Mouse (Mus musculus) neural tube, embryonic 11.5 days (tissue): Measurements from ENCODE around the gene Slc37a4. TPM values are rescaled to one million over a fixed set of nuclear protein-coding genes. Genes with fewer than 3 reads are reported as not detected.
"Not testable (repeated sequence)": the region's sequence is repeated elsewhere in the genome, so short reads cannot be mapped to it uniquely, and the experiment has no call there.

ENCODE experiments used
- ATAC-seq: fragments of 200-750 bp; cut with Nextera tagmentation; 2 replicates; pipeline ENCODE4 v1.8.0; 2017; ENCODE audit warnings: moderate number of reproducible peaks, mild to moderate bottlenecking, moderate TSS enrichment, moderate library complexity; ENCODE audit not compliant: insufficient read depth, low FRiP score, low TSS enrichment
- DNase-seq: peaks from one replicate; pipeline ENCODE4 v3.0.0-alpha.2; 2015; ENCODE audit warnings: low spot score
- H3K27ac ChIP-seq: fragments of 300-500 bp; sonication (generic); 2 replicates; pipeline ENCODE4 v1.5.1; 2014; ENCODE audit warnings: low read depth, mild to moderate bottlenecking, low read length
- H3K27me3 ChIP-seq: fragments of 300-500 bp; sonication (generic); 2 replicates; pipeline ENCODE4 v1.6.1; 2014; ENCODE audit warnings: mild to moderate bottlenecking, low read length, mixed read lengths; ENCODE audit not compliant: control insufficient read depth, insufficient read depth
- H3K36me3 ChIP-seq: fragments of 300-500 bp; sonication (generic); 2 replicates; pipeline ENCODE4 v1.6.1; 2014; ENCODE audit warnings: mild to moderate bottlenecking, low read length, moderate library complexity, mixed read lengths; ENCODE audit not compliant: control insufficient read depth, insufficient read depth
- H3K4me1 ChIP-seq: fragments of 300-500 bp; sonication (generic); 2 replicates; pipeline ENCODE4 v1.6.1; 2014; ENCODE audit warnings: low read length, mixed read lengths; ENCODE audit not compliant: control insufficient read depth, insufficient read depth
- H3K4me2 ChIP-seq: fragments of 300-500 bp; sonication (generic); 2 replicates; pipeline ENCODE4 v1.6.1; 2014; ENCODE audit warnings: low read depth, mild to moderate bottlenecking, moderate library complexity
- H3K4me3 ChIP-seq: fragments of 300-500 bp; sonication (generic); 2 replicates; pipeline ENCODE4 v1.5.1; 2014; ENCODE audit warnings: low read depth, low read length
- H3K9ac ChIP-seq: fragments of 300-500 bp; sonication (generic); 2 replicates; pipeline ENCODE4 v1.6.1; 2014; ENCODE audit warnings: mild to moderate bottlenecking, low read length
- H3K9me3 ChIP-seq: fragments of 300-500 bp; sonication (generic); 2 replicates; pipeline ENCODE4 v1.6.1; 2016; ENCODE audit warnings: low read length; ENCODE audit not compliant: control insufficient read depth
- WGBS: fragments of 180-500 bp; shearing (Covaris S2); extraction: QIAGEN DNeasy Blood & Tissue Kit; methylation state at CpG from one replicate; pipeline ENCODE4 v1.1.7; 2014; 5-methylcytosine and 5-hydroxymethylcytosine counted together
- polyA plus RNA-seq: library from polyadenylated mRNA; unstranded; fragments of >200 nt; fragmentation: Nextera tagmentation; extraction: Ambion mirVana; gene quantifications from 2 replicates; pipeline ENCODE4 v1.2.1, GENCODE M21; 2014

Gene Slc37a4
- polyA plus RNA-seq, 1 experiment from 2014 or later, result 31.8 TPM

DNA sequence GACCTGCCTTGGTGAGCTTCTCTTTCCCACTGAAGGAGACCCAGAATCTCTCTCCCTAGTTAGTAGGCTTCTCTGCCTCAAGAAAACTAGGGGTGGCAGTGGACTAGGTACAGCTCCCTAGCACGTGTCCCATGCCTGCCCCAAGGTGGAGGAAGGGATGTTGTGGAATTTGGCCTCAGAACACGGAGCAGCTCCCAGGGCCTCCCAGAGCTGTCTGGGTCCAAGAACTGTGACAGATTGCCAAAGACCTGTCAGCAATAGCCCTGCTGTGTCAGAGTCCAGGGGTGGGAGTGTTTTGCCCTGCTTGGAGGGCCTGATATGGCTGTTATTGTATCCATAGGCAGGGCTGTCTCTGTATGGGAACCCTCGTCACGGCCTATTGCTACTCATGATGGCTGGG, 4.4 kb downstream of the Slc37a4 start:
- Histone ChIP-seq H3K36me3 (peaks cover 19% of the 10 kb centered on the region), H3K9ac (no peak overlapping the region), H3K27ac (no peak overlapping the region), H3K4me1 (peaks cover 7% of the 10 kb centered on the region; the same call in 1 of the 2 replicates), H3K27me3 (no peaks in the 10 kb centered on the region), H3K4me3 (no peak overlapping the region), H3K9me3 (no peaks in the 10 kb centered on the region), H3K4me2 (no peak overlapping the region)
- DNase-seq (no peak), ATAC-seq (no peak)
- 82% methylated on average over 4 of the region's 4 CpGs for WGBS

DNA sequence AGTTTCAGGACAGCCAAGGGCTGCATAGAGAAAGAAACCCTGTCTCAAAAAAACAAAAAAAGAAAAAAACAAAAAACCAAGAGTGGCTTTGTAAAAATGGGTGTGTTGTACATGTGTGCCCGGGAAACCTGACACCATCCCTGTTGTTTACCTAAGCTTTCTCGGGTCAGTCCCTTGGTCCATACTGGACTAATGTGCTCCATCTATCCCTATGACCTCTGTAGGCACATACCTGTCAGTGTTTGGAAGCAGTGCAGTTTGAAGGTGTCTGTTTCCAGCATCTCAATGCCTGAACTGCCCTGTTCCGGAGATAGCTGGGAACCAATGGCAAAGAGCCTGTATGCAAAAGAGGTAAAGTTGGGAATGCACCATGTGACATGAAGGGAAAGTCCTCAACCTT, 8.4 kb downstream of the Slc37a4 start:
- ATAC-seq (no peak), DNase-seq (no peak)
- 84% methylated on average over 3 of the region's 3 CpGs for WGBS
- no peaks in the 10 kb centered on the region for H3K9me3 ChIP-seq
- no peak overlapping the region for H3K4me2 ChIP-seq
- no peaks in the 10 kb centered on the region for H3K27me3 ChIP-seq
- no peak overlapping the region for H3K9ac ChIP-seq
- H3K4me1 ChIP-seq, result no peaks in the 10 kb centered on the region
- H3K36me3 ChIP-seq, result peaks cover 23% of the 10 kb centered on the region
- no peak overlapping the region for H3K4me3 ChIP-seq
- H3K27ac ChIP-seq, result no peak overlapping the region

DNA sequence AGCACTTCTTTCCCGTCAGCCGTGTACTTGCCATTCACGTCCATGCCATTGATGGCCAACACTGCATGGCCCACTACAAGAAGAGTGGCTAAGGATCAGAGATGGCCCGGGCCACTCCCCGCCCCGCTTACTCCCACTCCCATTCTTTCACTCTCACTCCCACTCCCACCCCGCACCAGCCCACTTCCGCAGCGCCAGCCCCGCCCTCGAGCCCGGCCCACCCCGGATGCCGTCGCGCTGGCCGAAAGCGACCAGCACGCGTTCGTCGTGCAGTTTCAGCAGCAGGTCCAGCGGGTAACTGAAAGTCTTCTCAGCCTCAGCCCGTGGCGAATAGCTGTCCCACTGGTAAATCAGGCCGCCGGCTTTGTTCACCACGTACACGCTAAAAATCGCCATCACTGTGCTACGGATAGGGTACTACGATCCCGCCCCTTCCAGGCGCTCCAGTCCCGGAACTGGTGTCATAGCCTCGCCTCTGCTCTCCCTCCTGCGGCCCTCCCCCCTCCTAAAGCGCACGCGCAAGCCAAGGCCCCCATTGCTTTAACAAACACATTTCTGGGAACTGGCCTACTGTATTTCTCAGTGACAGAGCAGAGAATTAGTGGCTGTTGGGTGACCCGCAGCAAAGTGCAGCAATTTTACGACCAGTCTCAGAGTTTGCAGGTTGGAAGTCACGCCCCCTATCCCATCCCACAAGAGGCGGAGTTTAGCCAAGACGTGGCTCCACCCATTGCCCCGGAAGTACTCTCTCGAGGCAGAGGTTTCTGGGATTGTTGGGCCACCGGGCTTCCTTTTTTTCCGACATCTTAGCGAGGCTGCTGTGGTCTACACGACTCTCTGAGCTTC, 10.5 kb downstream of the Slc37a4 start, which contains the start of the genes Rps25 and Trappc4:
TSS of gene Rps25 (plus strand) at position 234 of the 846 bp plus-strand sequence.
TSS of gene Trappc4 (minus strand) at position 695 of the 846 bp plus-strand sequence.
- peak within 1 kb of the TSS; percentile 91 for H3K4me3 ChIP-seq
- ATAC-seq (peak; percentile 93), DNase-seq (peak; percentile 96)
- H3K4me1 ChIP-seq, result no peaks in the 10 kb centered on the region
- H3K4me2 ChIP-seq, result peak within 1 kb of the TSS; percentile 58
- H3K27ac ChIP-seq, result peak within 1 kb of the TSS; percentile 84
- peaks cover 16% of the 10 kb centered on the region for H3K36me3 ChIP-seq
- no peaks in the 10 kb centered on the region for H3K27me3 ChIP-seq
- H3K9ac ChIP-seq, result peak within 1 kb of the TSS; percentile 88
- WGBS, result under 1% methylated on average over 51 of the region's 51 CpGs
- no peaks in the 10 kb centered on the region for H3K9me3 ChIP-seq

GRCm38 (mm10) chr9:44407752-44408097, 11.1 kb downstream of the Slc37a4 start:
- Histone ChIP-seq H3K9ac (peak overlapping the region; percentile 88), H3K27me3 (no peaks in the 10 kb centered on the region), H3K4me3 (peak overlapping the region; percentile 91), H3K27ac (peak overlapping the region; percentile 84; the same call in 1 of the 2 replicates), H3K4me1 (no peaks in the 10 kb centered on the region), H3K9me3 (no peaks in the 10 kb centered on the region), H3K4me2 (peak overlapping the region; percentile 38), H3K36me3 (peaks cover 16% of the 10 kb centered on the region)
- WGBS, result under 1% methylated on average over 24 of the region's 24 CpGs
- DNase-seq (no peak), ATAC-seq (no peak)

DNA sequence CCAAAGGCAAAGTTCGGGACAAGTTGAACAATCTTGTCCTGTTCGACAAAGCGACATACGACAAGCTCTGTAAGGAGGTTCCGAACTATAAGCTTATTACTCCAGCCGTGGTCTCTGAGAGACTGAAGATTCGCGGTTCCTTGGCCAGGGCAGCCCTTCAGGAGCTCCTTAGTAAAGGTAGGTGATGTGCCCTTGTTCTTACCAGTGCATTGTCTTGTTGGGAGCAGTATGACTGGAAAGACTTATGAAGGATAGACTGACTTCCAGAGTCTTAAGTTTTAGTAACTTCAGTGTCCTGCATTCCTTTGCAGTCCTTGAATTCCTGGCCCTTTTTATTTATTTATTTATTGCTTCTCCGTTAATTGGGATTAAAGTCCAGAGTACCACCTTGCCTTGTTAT, 12.0 kb downstream of the Slc37a4 start:
- not testable (repeated sequence) for H3K4me1 ChIP-seq, H3K9me3 ChIP-seq, DNase-seq, H3K27me3 ChIP-seq, H3K27ac ChIP-seq, ATAC-seq
- Histone ChIP-seq H3K4me2 (peak overlapping the region; percentile 38), H3K9ac (0 out of 2 replicates have a peak overlapping the region, but pooled peaks have one; percentile 88), H3K4me3 (peak overlapping the region; percentile 91), H3K36me3 (peaks cover 13% of the 10 kb centered on the region)
- 83% methylated on average over 9 of the region's 9 CpGs for WGBS

DNA sequence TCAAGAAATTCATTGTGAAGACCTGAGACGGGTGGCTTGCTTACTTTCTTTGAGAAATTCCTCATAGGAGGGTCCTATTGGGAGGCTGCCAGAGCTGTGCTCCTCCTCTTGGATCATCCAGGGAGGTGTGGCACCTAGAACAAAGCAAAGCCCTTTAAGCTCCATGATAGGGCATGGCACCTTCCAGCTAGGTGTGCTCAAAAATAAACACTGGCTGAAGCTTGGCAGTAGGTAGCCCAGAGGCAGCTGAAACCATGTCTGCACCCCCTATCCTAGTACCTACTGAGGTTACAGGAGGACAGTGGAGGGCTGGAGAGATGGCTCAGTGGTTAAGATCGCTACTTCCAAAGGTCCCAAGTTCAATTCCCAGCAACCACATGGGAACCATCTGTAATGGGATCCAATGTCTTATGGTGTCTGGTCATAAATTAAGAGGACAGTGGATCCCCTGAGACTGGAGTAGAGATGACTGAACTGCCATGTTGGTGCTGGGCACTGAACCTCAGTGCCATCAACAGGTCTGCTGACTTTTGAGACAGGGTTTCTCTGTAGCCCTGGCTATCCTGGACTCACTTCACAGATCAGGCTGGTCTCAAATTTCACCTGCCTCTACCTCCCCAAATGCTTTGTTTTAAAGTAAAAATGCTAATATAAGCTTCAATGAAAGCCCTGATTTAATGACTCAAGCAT, 14.1 kb downstream of the Slc37a4 start:
- ATAC-seq (no peak), DNase-seq (no peak)
- no peaks in the 10 kb centered on the region for H3K27me3 ChIP-seq
- no peak overlapping the region for H3K9ac ChIP-seq
- no peaks in the 10 kb centered on the region for H3K4me1 ChIP-seq
- H3K9me3 ChIP-seq, result no peaks in the 10 kb centered on the region
- H3K36me3 ChIP-seq, result peaks cover 9% of the 10 kb centered on the region
- no peak overlapping the region for H3K4me3 ChIP-seq
- H3K4me2 ChIP-seq, result no peak overlapping the region
- H3K27ac ChIP-seq, result no peak overlapping the region
- 79% methylated on average over 2 of the region's 2 CpGs for WGBS

- no peak overlapping the region for H3K27ac ChIP-seq
- no peaks in the 10 kb centered on the region for H3K9me3 ChIP-seq
- H3K27me3 ChIP-seq, result no peaks in the 10 kb centered on the region
- ATAC-seq, result no peak
- 88% methylated on average over 1 of the region's 1 CpGs for WGBS
- H3K4me2 ChIP-seq, result no peak overlapping the region
- DNase-seq, result no peak
- no peaks in the 10 kb centered on the region for H3K4me1 ChIP-seq
- H3K9ac ChIP-seq, result no peak overlapping the region
- H3K36me3 ChIP-seq, result peaks cover 9% of the 10 kb centered on the region
- no peak overlapping the region for H3K4me3 ChIP-seq
These were observed 15.0 kb downstream of the Slc37a4 start for GRCm38 (mm10) chr9:44411601-44412130.

DNA sequence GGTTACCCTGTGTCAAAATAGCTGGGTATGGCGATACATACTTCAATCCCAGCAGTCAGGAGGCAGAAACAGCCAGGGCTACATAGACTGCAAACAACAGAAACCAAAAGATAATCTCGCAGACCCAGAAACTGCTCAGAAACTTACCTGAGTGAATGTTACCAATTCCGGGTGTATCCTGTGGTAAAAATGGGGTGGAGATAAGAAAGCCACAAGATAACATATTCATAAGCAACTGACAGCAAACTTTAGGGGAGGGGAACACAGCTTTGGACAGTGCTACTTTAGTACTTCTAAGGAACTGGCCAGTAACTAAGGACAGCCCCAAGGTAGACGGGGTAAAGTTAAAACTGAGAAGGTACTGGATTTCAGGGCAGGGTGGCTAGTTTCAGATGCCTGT, 15.7 kb downstream of the Slc37a4 start:
- WGBS, result 88% methylated on average over 4 of the region's 4 CpGs
- Histone ChIP-seq H3K27me3 (no peaks in the 10 kb centered on the region), H3K9me3 (no peaks in the 10 kb centered on the region), H3K9ac (no peak overlapping the region), H3K27ac (no peak overlapping the region), H3K4me3 (no peak overlapping the region), H3K36me3 (peaks cover 9% of the 10 kb centered on the region), H3K4me1 (peaks cover 2% of the 10 kb centered on the region; the same call in 1 of the 2 replicates), H3K4me2 (no peak overlapping the region)
- DNase-seq, result no peak
- no peak for ATAC-seq
